Mouse (Mus musculus): ENCODE data around the gene Lcp1. TPM values are rescaled to one million over a fixed set of nuclear protein-coding genes. Genes with fewer than 3 reads are reported as not detected.
A peak's percentile ranks its signal among the peaks of the same experiment; 100 is the strongest.

Gene Lcp1
- polyA plus RNA-seq, 1 experiment from 2014 or later: 36.1 TPM

DNA sequence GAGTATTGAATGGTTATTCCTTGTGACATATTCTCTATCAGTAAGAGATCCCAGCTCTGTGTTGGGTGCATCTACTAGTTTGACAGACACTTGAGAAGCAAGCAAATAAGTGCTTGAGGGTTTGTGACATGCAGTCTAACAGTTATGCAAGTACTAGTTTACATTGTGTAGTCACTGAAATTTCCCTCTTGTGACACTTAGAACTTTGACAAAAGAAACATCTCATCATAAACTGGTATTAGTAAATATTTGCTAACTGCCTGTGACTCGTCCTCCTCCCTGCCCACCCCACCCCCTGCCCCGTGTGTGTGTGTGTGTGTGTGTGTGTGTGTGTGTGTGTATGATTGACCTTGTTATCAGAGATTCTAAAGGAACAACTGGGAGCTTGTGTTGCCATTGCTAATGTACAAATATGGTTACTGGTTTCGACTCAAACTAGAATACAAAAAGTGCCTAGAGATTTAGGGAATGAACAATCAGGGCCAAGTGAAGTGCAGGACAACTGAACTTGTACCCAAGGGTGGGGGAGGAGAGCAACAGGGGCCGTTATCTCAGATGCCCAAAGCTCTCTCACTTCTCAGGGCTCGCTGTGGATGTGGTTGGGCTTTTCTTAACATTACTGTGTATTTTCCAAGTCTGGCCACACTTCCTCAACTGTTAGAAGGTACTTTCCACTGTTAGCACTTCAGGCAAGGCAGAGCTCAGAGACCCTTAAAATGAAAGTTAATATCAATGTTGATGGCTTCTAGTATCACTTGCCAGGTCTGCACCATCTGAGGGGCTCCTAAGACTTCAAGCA is 55.1 kb downstream of the Lcp1 start:
- WGBS: 34% methylated on average over 5 of the region's 5 CpGs
- no peak for ATAC-seq (ENCODE audit: insufficient number of reproducible peaks, low FRiP score)
- Histone ChIP-seq H3K36me3 (no peaks in the 10 kb centered on the region), H3K4me3 (no peak overlapping the region), H3K9ac (no peak overlapping the region), H3K4me2 (no peak overlapping the region), H3K4me1 (replicated peaks) (peaks cover 14% of the 10 kb centered on the region), H3K9me3 (replicated peaks) (no peaks in the 10 kb centered on the region), H3K27me3 (replicated peaks) (no peaks in the 10 kb centered on the region), H3K27ac (ENCODE audit: poor library complexity, severe bottlenecking) (no peak overlapping the region; the same call in 1 of the 2 replicates)

DNA sequence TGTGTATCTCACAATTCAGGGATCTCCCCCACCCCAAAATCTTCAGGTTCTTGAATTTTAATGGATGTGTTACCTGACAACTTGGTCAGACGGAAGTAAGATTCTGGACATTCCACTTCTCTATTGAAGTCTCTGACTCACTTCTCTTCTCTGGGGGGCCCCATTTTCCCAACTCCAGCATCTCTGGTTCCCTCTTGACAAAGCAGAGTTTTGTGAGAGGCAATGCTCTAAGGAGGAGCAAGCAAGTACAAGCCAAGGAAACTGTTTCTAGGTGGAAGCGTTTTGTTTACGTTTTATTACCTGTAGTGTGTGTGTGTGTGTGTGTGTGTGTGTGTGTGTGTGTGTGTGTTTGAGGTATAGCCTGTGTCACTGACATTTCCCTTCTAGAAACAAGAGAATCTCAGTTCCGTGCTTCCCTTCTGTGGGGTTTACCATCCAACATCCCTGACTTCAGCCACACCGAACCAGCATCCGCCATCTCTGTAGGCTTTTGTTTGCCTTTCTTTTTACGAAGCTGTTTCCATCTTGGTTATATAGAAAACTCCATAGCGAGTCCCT is 56.0 kb downstream of the Lcp1 start:
- Histone ChIP-seq H3K4me1 (replicated peaks) (peaks cover 14% of the 10 kb centered on the region), H3K4me2 (no peak overlapping the region), H3K27me3 (replicated peaks) (no peaks in the 10 kb centered on the region), H3K27ac (ENCODE audit: poor library complexity, severe bottlenecking) (no peak overlapping the region), H3K4me3 (no peak overlapping the region), H3K9ac (no peak overlapping the region), H3K9me3 (replicated peaks) (no peaks in the 10 kb centered on the region), H3K36me3 (no peaks in the 10 kb centered on the region)
- no peak for ATAC-seq (ENCODE audit: insufficient number of reproducible peaks, low FRiP score)
- WGBS: 85% methylated on average over 8 of the region's 8 CpGs

DNA sequence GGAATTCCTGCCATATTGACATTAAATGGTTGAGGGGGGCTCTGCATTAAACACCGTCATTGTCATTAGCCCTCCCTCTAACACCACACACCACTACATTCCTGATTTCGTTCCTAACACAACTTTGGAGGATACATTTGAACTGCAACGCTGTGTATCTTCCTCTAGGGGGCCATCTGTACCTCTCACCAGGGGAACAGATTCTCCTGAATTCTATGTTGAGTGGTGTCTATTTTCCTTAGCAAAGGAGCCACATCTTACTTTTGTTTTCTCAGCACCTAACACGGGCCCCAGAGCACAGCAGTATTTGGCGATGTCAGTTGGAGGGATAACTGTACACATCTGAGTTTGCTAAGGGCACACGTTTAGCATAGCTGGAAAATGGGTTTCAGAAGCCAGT is 57.6 kb downstream of the Lcp1 start:
- Histone ChIP-seq H3K27me3 (replicated peaks) (no peaks in the 10 kb centered on the region), H3K9me3 (replicated peaks) (no peaks in the 10 kb centered on the region), H3K4me2 (no peak overlapping the region), H3K9ac (no peak overlapping the region), H3K4me1 (replicated peaks) (peaks cover 8% of the 10 kb centered on the region), H3K4me3 (no peak overlapping the region), H3K27ac (ENCODE audit: poor library complexity, severe bottlenecking) (no peak overlapping the region), H3K36me3 (no peaks in the 10 kb centered on the region)
- ATAC-seq (ENCODE audit: insufficient number of reproducible peaks, low FRiP score): no peak
- WGBS: 72% methylated on average over 6 of the region's 6 CpGs

DNA sequence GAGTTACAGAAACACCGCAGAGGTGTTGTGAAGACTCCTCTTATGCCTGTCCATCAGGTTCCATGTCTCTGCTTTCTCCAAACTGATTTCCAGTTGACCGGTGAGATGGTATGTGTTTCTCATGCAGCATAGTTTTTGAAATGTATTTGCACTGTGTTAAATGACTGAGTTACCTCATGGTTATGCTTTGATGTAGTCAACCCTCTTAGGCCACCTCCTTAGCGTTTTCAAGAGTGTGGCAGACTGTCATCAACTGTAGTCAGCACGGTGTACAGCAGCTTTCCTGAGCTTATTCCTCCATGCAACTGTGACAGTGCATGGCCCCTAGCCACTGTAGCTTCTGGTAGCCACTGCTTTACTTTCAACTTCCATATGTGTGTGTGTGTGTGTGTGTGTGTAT is 58.1 kb downstream of the Lcp1 start:
- ATAC-seq (ENCODE audit: insufficient number of reproducible peaks, low FRiP score): no peak
- no peaks in the 10 kb centered on the region for H3K36me3 ChIP-seq
- H3K9ac ChIP-seq: no peak overlapping the region
- H3K4me1 ChIP-seq (replicated peaks): peaks cover 12% of the 10 kb centered on the region
- H3K27me3 ChIP-seq (replicated peaks): no peaks in the 10 kb centered on the region
- no peaks in the 10 kb centered on the region for H3K9me3 ChIP-seq (replicated peaks)
- H3K4me3 ChIP-seq: no peak overlapping the region
- no peak overlapping the region for H3K4me2 ChIP-seq
- WGBS: 73% methylated on average over 4 of the region's 4 CpGs
- no peak overlapping the region for H3K27ac ChIP-seq (ENCODE audit: poor library complexity, severe bottlenecking)

DNA sequence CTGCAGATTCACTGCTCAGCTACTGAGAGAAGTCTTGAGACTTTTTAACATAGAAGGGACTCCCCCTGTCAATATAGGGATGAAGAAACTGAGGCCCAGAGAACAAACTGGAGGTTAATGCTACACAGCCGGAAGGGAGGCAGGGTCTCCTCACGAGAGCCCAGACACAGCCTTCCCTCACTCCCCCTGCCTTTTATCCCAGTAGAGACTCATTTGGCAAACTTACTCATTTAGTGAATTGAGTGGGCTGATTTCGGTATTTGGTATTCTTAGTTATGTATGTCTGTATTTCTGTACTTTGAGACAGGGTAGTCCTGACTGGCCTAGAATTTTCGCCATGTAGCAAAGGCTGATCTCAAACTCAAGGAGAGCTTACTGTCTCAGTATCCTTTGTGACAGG is 59.8 kb downstream of the Lcp1 start:
- Histone ChIP-seq H3K27me3 (replicated peaks) (no peaks in the 10 kb centered on the region), H3K4me1 (replicated peaks) (peaks cover 12% of the 10 kb centered on the region), H3K9ac (no peak overlapping the region), H3K9me3 (replicated peaks) (no peaks in the 10 kb centered on the region), H3K36me3 (no peaks in the 10 kb centered on the region), H3K4me2 (no peak overlapping the region), H3K27ac (ENCODE audit: poor library complexity, severe bottlenecking) (no peak overlapping the region), H3K4me3 (no peak overlapping the region)
- ATAC-seq (ENCODE audit: insufficient number of reproducible peaks, low FRiP score): no peak
- 82% methylated on average over 4 of the region's 4 CpGs for WGBS

DNA sequence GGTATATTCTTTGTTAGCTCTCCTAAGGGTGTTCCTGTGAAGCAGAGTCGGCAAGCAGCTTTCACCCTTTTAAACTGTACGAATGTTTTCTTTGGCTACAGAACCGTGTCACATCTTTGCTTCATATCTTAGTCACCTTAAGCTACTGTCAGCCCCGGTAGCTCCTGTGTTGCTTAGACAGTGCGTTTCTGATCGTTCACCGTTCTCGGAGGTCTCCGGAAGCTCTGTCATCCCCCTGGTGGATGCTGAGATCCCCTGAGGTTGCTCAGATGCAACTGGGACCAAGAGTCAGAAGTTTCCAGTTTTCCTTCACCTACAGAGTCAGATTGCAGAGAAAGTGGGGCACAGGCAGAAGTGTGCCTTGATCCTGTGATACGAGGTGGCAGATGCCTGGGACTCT is 61.5 kb downstream of the Lcp1 start:
- no peak overlapping the region for H3K9ac ChIP-seq
- ATAC-seq (ENCODE audit: insufficient number of reproducible peaks, low FRiP score): no peak
- 74% methylated on average over 10 of the region's 10 CpGs for WGBS
- no peaks in the 10 kb centered on the region for H3K36me3 ChIP-seq
- no peak overlapping the region for H3K4me2 ChIP-seq
- H3K9me3 ChIP-seq (replicated peaks): no peaks in the 10 kb centered on the region
- peaks cover 5% of the 10 kb centered on the region for H3K4me1 ChIP-seq (replicated peaks)
- no peak overlapping the region for H3K4me3 ChIP-seq
- no peak overlapping the region for H3K27ac ChIP-seq (ENCODE audit: poor library complexity, severe bottlenecking)
- H3K27me3 ChIP-seq (replicated peaks): no peaks in the 10 kb centered on the region

DNA sequence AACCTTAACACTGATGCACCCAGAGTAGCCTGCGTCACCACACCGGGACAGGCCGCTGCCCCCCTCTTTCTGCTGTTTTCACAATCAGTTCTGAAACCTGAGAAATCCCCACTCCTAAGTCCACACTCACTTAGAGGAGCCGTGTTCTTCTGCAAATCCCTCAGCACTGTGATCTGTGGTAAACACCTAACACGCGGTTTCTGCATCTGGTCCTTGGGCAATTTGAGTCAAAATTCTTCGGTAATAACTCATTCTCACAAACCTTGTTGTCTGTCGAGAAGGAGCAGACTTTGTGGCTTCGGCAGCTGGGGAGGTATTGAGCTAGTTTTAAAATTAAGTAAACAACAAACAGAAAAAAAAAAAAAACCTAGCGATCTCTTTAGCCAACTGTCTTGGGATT is 62.0 kb downstream of the Lcp1 start:
- H3K9ac ChIP-seq: no peak overlapping the region
- H3K9me3 ChIP-seq (replicated peaks): no peaks in the 10 kb centered on the region
- 84% methylated on average over 10 of the region's 10 CpGs for whole genome bisulfite sequencing
- no peaks in the 10 kb centered on the region for H3K27me3 ChIP-seq (replicated peaks)
- peaks cover 9% of the 10 kb centered on the region for H3K4me1 ChIP-seq (replicated peaks)
- H3K4me2 ChIP-seq: no peak overlapping the region
- no peak overlapping the region for H3K27ac ChIP-seq (ENCODE audit: poor library complexity, severe bottlenecking)
- no peaks in the 10 kb centered on the region for H3K36me3 ChIP-seq
- no peak for ATAC-seq (ENCODE audit: insufficient number of reproducible peaks, low FRiP score)
- H3K4me3 ChIP-seq: no peak overlapping the region

DNA sequence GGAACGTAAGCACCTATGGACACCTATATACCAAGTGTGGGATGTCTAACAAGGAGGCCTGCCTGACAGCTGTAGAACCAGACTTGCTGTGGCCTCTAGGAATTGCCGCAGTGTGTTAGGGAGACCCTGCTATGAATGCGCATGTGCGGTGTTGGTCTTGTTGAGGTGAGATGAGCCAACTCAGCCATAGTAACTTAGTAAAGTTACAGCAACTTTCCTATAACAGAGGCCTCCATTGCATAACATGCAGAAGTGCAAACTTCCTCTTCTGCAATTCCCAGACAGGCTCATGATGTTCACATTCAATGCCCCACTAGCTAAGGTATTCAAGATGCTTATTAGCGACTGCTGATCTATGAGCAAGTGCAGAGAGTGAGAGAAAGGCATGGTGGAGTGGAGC is 64.6 kb downstream of the Lcp1 start:
- peaks cover 9% of the 10 kb centered on the region; the same call in 1 of the 2 replicates for H3K36me3 ChIP-seq
- peaks cover 9% of the 10 kb centered on the region for H3K4me1 ChIP-seq (replicated peaks)
- WGBS: 88% methylated on average over 5 of the region's 5 CpGs
- H3K27me3 ChIP-seq (replicated peaks): no peaks in the 10 kb centered on the region
- H3K4me2 ChIP-seq: no peak overlapping the region
- H3K9me3 ChIP-seq (replicated peaks): no peaks in the 10 kb centered on the region
- no peak for ATAC-seq (ENCODE audit: insufficient number of reproducible peaks, low FRiP score)
- no peak overlapping the region for H3K9ac ChIP-seq
- H3K4me3 ChIP-seq: no peak overlapping the region
- no peak overlapping the region for H3K27ac ChIP-seq (ENCODE audit: poor library complexity, severe bottlenecking)

DNA sequence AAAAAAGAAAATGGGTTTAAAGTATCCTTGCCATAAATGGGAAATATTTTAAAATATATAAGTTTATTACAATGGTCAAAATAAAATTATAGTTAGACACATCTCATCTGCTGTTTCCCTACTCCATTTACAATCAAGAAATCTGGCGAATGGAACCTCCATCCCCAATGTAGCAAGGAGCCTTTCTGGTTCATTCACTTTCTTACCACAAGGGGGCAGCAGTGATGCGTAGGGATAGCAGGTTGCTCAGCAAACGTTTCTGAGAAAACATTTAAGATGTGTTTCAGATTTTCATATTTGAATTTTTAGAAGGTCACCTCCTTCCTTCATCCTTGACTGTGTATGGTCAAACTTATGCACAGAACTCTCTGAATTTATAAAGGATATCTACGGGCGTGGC is 66.1 kb downstream of the Lcp1 start:
- WGBS: 40% methylated on average over 5 of the region's 5 CpGs
- H3K9me3 ChIP-seq (replicated peaks): peaks cover 7% of the 10 kb centered on the region
- H3K4me2 ChIP-seq: no peak overlapping the region
- H3K27ac ChIP-seq (ENCODE audit: poor library complexity, severe bottlenecking): no peak overlapping the region
- no peak overlapping the region for H3K4me3 ChIP-seq
- H3K27me3 ChIP-seq (replicated peaks): no peaks in the 10 kb centered on the region
- H3K36me3 ChIP-seq: peaks cover 15% of the 10 kb centered on the region; the same call in 1 of the 2 replicates
- H3K9ac ChIP-seq: no peak overlapping the region
- H3K4me1 ChIP-seq (replicated peaks): peaks cover 9% of the 10 kb centered on the region
- ATAC-seq (ENCODE audit: insufficient number of reproducible peaks, low FRiP score): no peak

DNA sequence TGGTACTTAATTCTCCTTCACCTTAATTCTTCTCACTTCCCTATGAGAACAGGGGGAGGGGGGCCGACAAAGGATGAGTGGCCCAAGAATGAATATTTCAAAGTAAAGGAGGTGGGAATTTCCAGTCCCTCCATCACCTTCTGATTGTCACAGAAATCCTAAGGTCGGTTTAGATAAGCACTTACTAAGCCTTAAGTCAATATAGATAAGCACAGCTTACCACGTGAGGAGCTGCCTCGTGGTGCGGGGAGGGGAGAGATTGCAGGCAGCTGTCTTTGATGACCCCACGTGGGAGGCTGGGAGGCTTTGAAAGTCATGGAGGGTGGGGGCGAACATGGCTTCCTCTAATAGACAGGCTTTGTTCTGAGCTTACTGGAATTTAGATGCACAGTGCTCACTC is 66.8 kb downstream of the Lcp1 start:
- Histone ChIP-seq H3K27me3 (replicated peaks) (no peaks in the 10 kb centered on the region), H3K4me3 (no peak overlapping the region), H3K27ac (ENCODE audit: poor library complexity, severe bottlenecking) (no peak overlapping the region), H3K9ac (no peak overlapping the region), H3K9me3 (replicated peaks) (peaks cover 7% of the 10 kb centered on the region), H3K4me1 (replicated peaks) (peaks cover 9% of the 10 kb centered on the region), H3K4me2 (no peak overlapping the region), H3K36me3 (peaks cover 15% of the 10 kb centered on the region; the same call in 1 of the 2 replicates)
- peak; percentile 39; the same call in 1 of the 2 replicates for ATAC-seq (ENCODE audit: insufficient number of reproducible peaks, low FRiP score)
- 16% methylated on average over 7 of the region's 7 CpGs for WGBS

DNA sequence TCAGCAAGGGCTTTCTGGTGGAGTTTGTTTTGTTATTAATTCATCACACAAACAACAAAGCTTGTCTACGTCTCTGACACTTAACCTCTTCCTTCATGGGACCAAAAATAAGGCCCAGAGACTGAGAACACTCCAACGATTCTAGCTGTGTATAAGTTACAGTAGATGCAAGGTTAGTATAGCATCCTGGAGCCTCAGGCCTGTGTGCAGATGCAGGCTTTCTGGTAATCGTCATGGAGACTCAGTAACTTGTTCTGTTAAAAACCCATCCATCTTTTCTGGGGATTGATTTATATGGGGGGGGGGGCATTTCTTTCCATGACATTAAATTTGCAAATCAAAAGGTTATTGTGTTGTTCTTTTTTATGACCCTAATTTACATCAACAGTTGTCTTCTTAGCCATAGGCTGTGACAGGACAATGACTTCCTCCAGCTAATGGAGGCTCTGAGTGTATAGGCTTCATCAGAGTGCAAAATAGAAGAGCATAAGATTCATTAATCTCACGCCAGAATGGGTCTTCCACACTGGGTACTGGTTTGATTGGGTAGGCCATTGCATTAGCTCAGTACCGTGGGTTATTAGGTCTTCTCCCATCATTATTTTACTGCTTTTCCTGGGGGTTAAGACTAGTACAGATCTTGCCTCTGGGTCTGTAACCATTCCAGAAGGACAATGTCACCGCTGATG is 74.6 kb downstream of the Lcp1 start:
- no peaks in the 10 kb centered on the region for H3K4me1 ChIP-seq (replicated peaks)
- no peak overlapping the region for H3K4me2 ChIP-seq
- no peak overlapping the region for H3K4me3 ChIP-seq
- no peaks in the 10 kb centered on the region for H3K27me3 ChIP-seq (replicated peaks)
- H3K9ac ChIP-seq: no peak overlapping the region
- H3K9me3 ChIP-seq (replicated peaks): peaks cover 7% of the 10 kb centered on the region
- ATAC-seq (ENCODE audit: insufficient number of reproducible peaks, low FRiP score): no peak
- peaks cover 9% of the 10 kb centered on the region; the same call in 1 of the 2 replicates for H3K36me3 ChIP-seq
- 76% methylated on average over 6 of the region's 6 CpGs for WGBS
- H3K27ac ChIP-seq (ENCODE audit: poor library complexity, severe bottlenecking): no peak overlapping the region
